Mouse (Mus musculus) kidney, postnatal 0 days (tissue): Measurements from ENCODE around the gene Itpk1. TPM values are rescaled to one million over a fixed set of nuclear protein-coding genes. Genes with fewer than 3 reads are reported as not detected.

Source experiments
- ATAC-seq: fragments of 200-750 bp; cut with Nextera tagmentation; replicated peaks from 2 replicates; pipeline ENCODE4 v1.8.0; 2017; ENCODE audit warnings: low read depth, moderate number of reproducible peaks, moderate TSS enrichment, moderate library complexity; ENCODE audit not compliant: low FRiP score
- DNase-seq: peaks from one replicate; pipeline ENCODE4 v3.0.0-alpha.2; 2016; ENCODE audit warnings: low spot score
- H3K27ac ChIP-seq: fragments of 300-500 bp; sonication (generic); 2 replicates; pipeline ENCODE4 v1.5.1; 2014; ENCODE audit warnings: mild to moderate bottlenecking
- H3K27me3 ChIP-seq: fragments of 300-500 bp; sonication (generic); 2 replicates; pipeline ENCODE4 v1.6.1; 2014; ENCODE audit warnings: low read length, mixed read lengths; ENCODE audit not compliant: insufficient read depth
- H3K36me3 ChIP-seq: fragments of 300-500 bp; sonication (generic); 2 replicates; pipeline ENCODE4 v1.6.1; 2014; ENCODE audit warnings: low read length, mixed read lengths; ENCODE audit not compliant: insufficient read depth
- H3K4me1 ChIP-seq: fragments of 300-500 bp; sonication (generic); replicated peaks from 2 replicates; pipeline ENCODE4 v1.6.1; 2014; ENCODE audit warnings: antibody characterized with exemption, low read length, mixed read lengths; ENCODE audit not compliant: insufficient read depth
- H3K4me2 ChIP-seq: fragments of 300-500 bp; sonication (generic); 2 replicates; pipeline ENCODE4 v1.6.1; 2014; ENCODE audit warnings: mild to moderate bottlenecking, low read length, moderate library complexity, mixed read lengths
- H3K4me3 ChIP-seq: fragments of 300-500 bp; sonication (generic); replicated peaks from 2 replicates; pipeline ENCODE4 v1.5.1; 2014; ENCODE audit warnings: low read depth, low read length
- H3K9ac ChIP-seq: fragments of 300-500 bp; sonication (generic); 2 replicates; pipeline ENCODE4 v1.6.1; 2014; ENCODE audit warnings: low read depth, low read length
- H3K9me3 ChIP-seq: fragments of 300-500 bp; sonication (generic); replicated peaks from 2 replicates; pipeline ENCODE4 v1.6.1; 2016; ENCODE audit warnings: low read length, inconsistent platforms, mixed read lengths
- CTCF ChIP-seq: IDR thresholded peaks from 2 replicates; pipeline ENCODE4 v1.5.1; 2016; ENCODE audit warnings: antibody characterized with exemption, low read depth, mild to moderate bottlenecking, moderate library complexity
- WGBS: fragments of 180-500 bp; shearing (Covaris S2); extraction: QIAGEN DNeasy Blood & Tissue Kit; methylation state at CpG from one replicate; pipeline ENCODE4 v1.1.7; 2014; 5-methylcytosine and 5-hydroxymethylcytosine counted together
- polyA plus RNA-seq: library from polyadenylated mRNA; unstranded; fragments of >200 nt; fragmentation: Nextera tagmentation; extraction: Ambion mirVana; gene quantifications from 2 replicates; pipeline ENCODE4 v1.2.1, GENCODE M21; 2015

Itpk1 gene
- polyA plus RNA-seq, 1 experiment from 2014 or later = 16.1 TPM

GRCm38 (mm10) chr12:102554721-102555516 is 149.8 kb downstream of the Itpk1 start, which contains the start of gene Chga:
Gene Chga (plus strand): TSS chr12:102554969.
- H3K4me1 ChIP-seq = no peaks in the 10 kb centered on the region
- ATAC-seq = peak; percentile 68
- 0 out of 2 replicates have a peak within 1 kb of the TSS, but pooled peaks have one; percentile 11 for H3K4me3 ChIP-seq
- DNase-seq = peak; percentile 88
- TF ChIP-seq CTCF = no peak
- no peak within 1 kb of the TSS for H3K27ac ChIP-seq
- peaks cover 12% of the 10 kb centered on the region for H3K27me3 ChIP-seq
- no peak within 1 kb of the TSS for H3K9ac ChIP-seq
- no peaks in the 10 kb centered on the region for H3K36me3 ChIP-seq
- peak within 1 kb of the TSS; percentile 35 for H3K4me2 ChIP-seq
- H3K9me3 ChIP-seq = no peaks in the 10 kb centered on the region
- 3% methylated on average over 48 of the region's 48 CpGs for WGBS

DNA sequence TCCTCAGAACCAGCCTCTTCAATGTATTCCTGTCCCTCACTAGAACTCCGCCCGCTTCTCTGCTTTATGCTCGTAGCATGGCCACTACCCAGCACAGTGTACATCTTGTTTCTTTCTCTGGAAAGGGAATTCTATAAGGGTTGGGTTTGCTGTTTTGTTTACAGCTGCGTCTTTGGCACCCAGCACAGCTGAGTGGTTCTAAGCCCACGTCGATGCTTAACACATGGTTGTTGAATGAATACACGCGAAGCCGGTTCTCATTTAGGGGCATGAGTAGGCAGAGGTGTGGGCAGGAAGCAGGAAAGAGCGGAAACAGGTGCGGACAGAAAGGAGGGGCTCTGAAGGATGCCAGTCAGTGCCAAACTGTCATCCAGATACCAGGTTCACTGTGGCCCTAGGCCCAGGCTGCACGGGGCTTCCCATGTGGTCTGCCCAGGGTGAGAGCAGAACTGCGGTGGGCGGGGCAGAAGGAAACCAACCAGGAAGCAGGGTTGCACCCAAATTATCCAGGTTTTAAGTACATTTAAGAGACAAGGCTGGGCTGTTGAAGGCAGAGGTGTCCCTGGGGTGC is 150.9 kb downstream of the Itpk1 start:
- Histone ChIP-seq H3K4me1 (no peaks in the 10 kb centered on the region), H3K9ac (no peak overlapping the region), H3K27me3 (peaks cover 12% of the 10 kb centered on the region), H3K9me3 (no peaks in the 10 kb centered on the region), H3K4me2 (no peak overlapping the region), H3K4me3 (no peak overlapping the region), H3K36me3 (no peaks in the 10 kb centered on the region), H3K27ac (no peak overlapping the region)
- no peak for DNase-seq
- WGBS = 77% methylated on average over 14 of the region's 14 CpGs
- TF ChIP-seq CTCF = no peak
- no peak for ATAC-seq

DNA sequence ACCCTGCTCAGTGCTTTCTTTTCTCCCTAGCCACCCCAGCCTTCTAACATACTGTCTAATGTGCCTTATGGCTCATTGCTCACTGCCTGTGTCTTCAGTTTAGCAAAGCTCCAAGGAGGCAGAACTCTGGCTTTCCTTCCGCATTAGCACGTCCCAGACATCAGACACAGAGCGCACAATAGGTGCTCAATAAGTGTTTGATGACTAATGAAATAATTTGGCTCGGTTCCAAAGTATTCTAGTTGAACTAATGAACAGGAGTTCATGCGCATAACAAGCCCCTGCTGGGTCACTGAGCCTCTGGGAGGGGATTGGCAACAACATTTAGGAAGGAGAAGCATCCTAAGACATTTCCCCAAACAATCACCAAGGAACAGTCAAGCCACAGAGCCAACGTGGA is 152.7 kb downstream of the Itpk1 start:
- H3K36me3 ChIP-seq = no peaks in the 10 kb centered on the region
- no peak overlapping the region for H3K27ac ChIP-seq
- H3K9me3 ChIP-seq = no peaks in the 10 kb centered on the region
- DNase-seq = no peak
- no peak overlapping the region for H3K9ac ChIP-seq
- H3K4me1 ChIP-seq = no peaks in the 10 kb centered on the region
- no peak overlapping the region for H3K4me3 ChIP-seq
- H3K4me2 ChIP-seq = no peak overlapping the region
- no peak for ATAC-seq
- TF ChIP-seq CTCF = no peak
- peaks cover 12% of the 10 kb centered on the region for H3K27me3 ChIP-seq
- WGBS = 67% methylated on average over 6 of the region's 6 CpGs

GRCm38 (mm10) chr12:102551186-102551585 is 153.5 kb downstream of the Itpk1 start:
- Histone ChIP-seq H3K36me3 (no peaks in the 10 kb centered on the region), H3K27ac (no peak overlapping the region), H3K9me3 (no peaks in the 10 kb centered on the region), H3K4me1 (no peaks in the 10 kb centered on the region), H3K9ac (no peak overlapping the region), H3K27me3 (peaks cover 12% of the 10 kb centered on the region), H3K4me2 (no peak overlapping the region), H3K4me3 (no peak overlapping the region)
- DNase-seq = no peak
- TF ChIP-seq CTCF = no peak
- no peak for ATAC-seq
- WGBS = 87% methylated on average over 3 of the region's 3 CpGs

DNA sequence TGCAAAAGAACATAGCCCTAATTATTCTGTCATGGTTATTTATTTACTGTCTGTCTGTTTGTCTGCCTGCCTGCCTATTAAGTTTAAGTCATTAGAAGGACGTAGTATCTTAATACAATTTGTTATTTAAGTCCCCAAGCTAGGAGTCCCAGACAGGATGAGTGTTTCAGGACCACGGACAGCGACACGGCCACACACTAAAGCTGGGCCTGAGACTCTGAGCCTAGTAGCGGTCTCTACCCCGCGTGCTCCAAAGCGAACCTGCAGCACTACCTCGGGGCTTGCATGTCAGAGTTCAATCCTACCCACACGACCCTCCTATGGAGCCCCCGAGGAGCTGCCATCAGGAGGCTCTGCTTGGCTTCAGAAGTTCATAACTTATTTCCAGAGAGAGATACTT is 154.2 kb downstream of the Itpk1 start:
- Histone ChIP-seq H3K36me3 (no peaks in the 10 kb centered on the region), H3K9me3 (no peaks in the 10 kb centered on the region), H3K4me2 (no peak overlapping the region), H3K27ac (no peak overlapping the region), H3K4me3 (no peak overlapping the region), H3K9ac (no peak overlapping the region), H3K4me1 (no peaks in the 10 kb centered on the region), H3K27me3 (peaks cover 12% of the 10 kb centered on the region)
- TF ChIP-seq CTCF = no peak
- DNase-seq = peak; percentile 92
- ATAC-seq = no peak
- WGBS = 1% methylated on average over 11 of the region's 11 CpGs

- Histone ChIP-seq H3K9me3 (no peaks in the 10 kb centered on the region), H3K4me1 (no peaks in the 10 kb centered on the region), H3K4me3 (no peak overlapping the region), H3K9ac (no peak overlapping the region), H3K4me2 (no peak overlapping the region), H3K27ac (no peak overlapping the region), H3K27me3 (no peaks in the 10 kb centered on the region), H3K36me3 (no peaks in the 10 kb centered on the region)
- no peak for ATAC-seq
- no peak for DNase-seq
- TF ChIP-seq CTCF = no peak
- 69% methylated on average over 6 of the region's 6 CpGs for WGBS
Observed at GRCm38 (mm10) chr12:102545122-102545521, 159.6 kb downstream of the Itpk1 start.
